Mouse (Mus musculus) embryonic facial prominence, embryonic 15.5 days (tissue): Measurements from ENCODE around the gene Nr2f2. TPM values are rescaled to one million over a fixed set of nuclear protein-coding genes. Genes with fewer than 3 reads are reported as not detected.

Experiments used
- ATAC-seq: fragments of 200-750 bp; cut with Nextera tagmentation; 2 replicates; pipeline ENCODE4 v1.8.0; 2017; ENCODE audit warnings: low read depth, moderate TSS enrichment; ENCODE audit not compliant: insufficient number of reproducible peaks, low FRiP score, low TSS enrichment
- H3K27ac ChIP-seq: fragments of 300-500 bp; sonication (generic); replicated peaks from 2 replicates; pipeline ENCODE4 v1.5.1; 2015; ENCODE audit warnings: mild to moderate bottlenecking, inconsistent platforms
- H3K27me3 ChIP-seq: fragments of 300-500 bp; sonication (generic); 2 replicates; pipeline ENCODE4 v1.6.1; 2015; ENCODE audit warnings: inconsistent platforms
- H3K36me3 ChIP-seq: fragments of 300-500 bp; sonication (generic); 2 replicates; pipeline ENCODE4 v1.6.1; 2015; ENCODE audit warnings: mild to moderate bottlenecking, inconsistent platforms
- H3K4me1 ChIP-seq: fragments of 300-500 bp; sonication (generic); 2 replicates; pipeline ENCODE4 v1.6.1; 2015; ENCODE audit warnings: inconsistent platforms
- H3K4me2 ChIP-seq: fragments of 300-500 bp; sonication (generic); replicated peaks from 2 replicates; pipeline ENCODE4 v1.6.1; 2015; ENCODE audit warnings: mild to moderate bottlenecking, inconsistent platforms
- H3K4me3 ChIP-seq: fragments of 300-500 bp; sonication (generic); replicated peaks from 2 replicates; pipeline ENCODE4 v1.5.1; 2015; ENCODE audit warnings: mild to moderate bottlenecking, inconsistent platforms
- H3K9ac ChIP-seq: fragments of 300-500 bp; sonication (generic); 2 replicates; pipeline ENCODE4 v1.6.1; 2015; ENCODE audit warnings: inconsistent platforms
- H3K9me3 ChIP-seq: fragments of 300-500 bp; sonication (generic); replicated peaks from 2 replicates; pipeline ENCODE4 v1.6.1; 2016; ENCODE audit warnings: inconsistent platforms
- WGBS: fragments of 180-500 bp; shearing (Covaris S2); methylation state at CpG from one replicate; pipeline ENCODE4 v1.1.7; 2015; 5-methylcytosine and 5-hydroxymethylcytosine counted together
- polyA plus RNA-seq: library from polyadenylated mRNA; unstranded; fragments of >200 nt; fragmentation: Nextera tagmentation; extraction: Ambion mirVana; gene quantifications from 2 replicates; pipeline ENCODE4 v1.2.1, GENCODE M21; 2015

Gene Nr2f2
- polyA plus RNA-seq, 1 experiment from 2014 or later = 35.6 TPM

DNA sequence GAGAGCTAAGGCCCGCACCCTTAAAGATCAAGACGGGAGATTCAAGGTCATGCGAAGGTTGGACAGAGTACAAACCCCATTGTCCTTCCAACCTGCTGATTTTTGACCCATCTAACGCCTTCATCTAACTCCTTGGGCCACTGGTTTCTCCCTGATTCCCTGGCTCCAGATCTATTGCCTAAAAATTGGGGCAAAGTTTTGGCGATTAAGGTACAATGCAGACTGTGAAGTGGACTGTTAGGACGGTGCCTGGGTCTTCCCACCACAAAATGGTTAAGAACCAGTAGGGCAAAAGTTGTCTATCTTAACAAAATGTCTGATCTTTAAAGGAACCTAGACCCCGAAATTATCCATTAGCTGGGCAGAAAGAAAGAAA lies 28.3 kb downstream of the Nr2f2 start:
- Histone ChIP-seq H3K27ac (no peak overlapping the region), H3K4me2 (peak overlapping the region; percentile 45; the same call in 1 of the 2 replicates), H3K4me3 (no peak overlapping the region), H3K36me3 (no peaks in the 10 kb centered on the region), H3K9me3 (no peaks in the 10 kb centered on the region), H3K4me1 (peaks cover 11% of the 10 kb centered on the region), H3K27me3 (peaks cover 88% of the 10 kb centered on the region), H3K9ac (no peak overlapping the region)
- WGBS = 21% methylated on average over 7 of the region's 7 CpGs
- ATAC-seq = no peak

DNA sequence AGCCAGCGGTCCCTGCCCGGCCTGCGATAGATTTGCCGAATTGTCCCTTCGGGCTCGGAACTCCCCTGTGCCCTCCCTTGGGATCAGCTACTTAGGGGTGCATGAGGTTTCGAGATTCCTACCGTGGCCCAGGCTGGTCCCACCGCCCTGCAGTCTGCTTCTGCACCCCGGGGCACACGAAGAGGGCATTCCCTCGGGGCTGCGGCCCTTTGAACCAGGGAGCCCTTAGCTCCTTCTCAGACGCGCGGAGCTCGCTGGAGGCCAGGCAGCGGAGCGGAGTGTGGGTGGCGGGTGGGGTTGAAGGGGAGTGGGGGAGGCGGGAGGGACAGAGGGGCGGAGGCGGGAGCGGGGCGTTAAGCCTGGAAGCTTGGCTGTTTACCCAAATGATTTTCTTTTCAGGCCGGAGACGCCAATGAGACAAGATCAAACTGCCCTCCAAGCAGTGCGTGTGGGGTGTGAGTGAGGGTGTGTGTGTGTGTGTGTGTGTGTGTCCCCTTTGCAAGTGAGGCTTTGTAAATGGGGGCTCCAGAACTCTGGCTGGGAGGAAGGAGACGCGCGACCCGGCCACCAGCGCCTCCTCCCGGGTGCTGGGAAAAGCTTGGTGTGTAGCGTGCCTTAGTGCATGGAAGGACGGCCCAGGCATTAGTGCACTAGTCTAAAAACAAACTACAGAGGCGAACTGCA lies 28.8 kb downstream of the Nr2f2 start:
- Histone ChIP-seq H3K4me3 (peak overlapping the region; percentile 18), H3K9ac (no peak overlapping the region), H3K27ac (no peak overlapping the region), H3K4me2 (peak overlapping the region; percentile 45), H3K27me3 (peaks cover 88% of the 10 kb centered on the region), H3K36me3 (no peaks in the 10 kb centered on the region), H3K4me1 (peaks cover 11% of the 10 kb centered on the region), H3K9me3 (no peaks in the 10 kb centered on the region)
- no peak for ATAC-seq
- WGBS = 7% methylated on average over 37 of the region's 37 CpGs

DNA sequence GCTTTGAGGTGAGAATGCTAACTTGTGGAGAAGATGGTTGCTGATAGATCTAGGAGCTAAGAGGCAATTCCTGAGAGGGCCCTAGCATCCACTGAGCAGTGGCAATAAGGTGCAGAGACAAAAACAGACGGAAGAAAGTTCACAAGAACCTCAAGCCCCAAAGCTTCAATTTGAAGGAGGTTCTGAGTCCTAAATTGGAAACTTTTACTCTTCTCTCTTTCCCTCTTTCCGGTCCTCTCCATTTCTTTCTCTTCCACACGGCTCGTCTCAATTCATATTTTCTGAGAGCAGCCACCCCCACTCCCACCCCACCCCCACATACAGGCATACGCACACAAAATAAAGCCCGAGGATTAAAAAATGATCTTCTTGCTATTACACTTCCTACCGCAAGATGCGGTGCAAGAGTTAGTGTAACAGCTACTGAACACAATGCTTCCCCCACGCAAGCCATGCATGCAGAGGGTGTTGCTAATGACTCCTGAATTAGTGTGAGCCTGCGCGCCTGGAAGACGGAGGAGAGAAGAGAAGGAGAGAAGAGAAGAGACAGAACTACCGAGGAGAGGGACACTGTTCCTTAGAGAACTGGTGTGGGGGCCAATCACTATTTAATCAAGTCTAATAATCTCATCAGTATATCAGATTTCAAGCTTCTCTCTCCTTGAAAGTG lies 29.8 kb downstream of the Nr2f2 start:
- ATAC-seq = no peak
- no peak overlapping the region for H3K9ac ChIP-seq
- no peaks in the 10 kb centered on the region for H3K9me3 ChIP-seq
- peaks cover 92% of the 10 kb centered on the region for H3K27me3 ChIP-seq
- no peak overlapping the region for H3K4me2 ChIP-seq
- H3K27ac ChIP-seq = no peak overlapping the region
- H3K36me3 ChIP-seq = no peaks in the 10 kb centered on the region
- peaks cover 19% of the 10 kb centered on the region for H3K4me1 ChIP-seq
- no peak overlapping the region for H3K4me3 ChIP-seq
- 21% methylated on average over 13 of the region's 13 CpGs for WGBS

DNA sequence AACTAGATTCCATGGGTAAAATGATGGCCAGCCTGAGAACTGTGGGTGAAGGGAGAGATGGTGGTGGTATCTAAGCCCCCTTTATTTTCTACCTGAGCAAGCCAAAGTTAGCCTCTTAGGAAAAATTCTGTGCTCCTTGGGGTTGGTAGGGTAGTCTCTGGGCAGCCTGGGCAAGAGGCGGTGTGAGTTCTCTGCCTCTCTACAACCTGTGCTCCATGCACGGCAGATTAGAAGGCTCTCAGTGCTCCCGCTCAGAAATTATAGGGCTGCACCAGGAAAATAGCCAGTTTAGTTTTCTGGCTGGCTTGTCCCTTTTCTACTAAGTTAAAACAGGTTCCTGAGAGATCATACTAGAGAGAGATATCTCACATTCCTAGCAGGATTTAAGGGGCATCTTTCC lies 30.4 kb downstream of the Nr2f2 start:
- no peaks in the 10 kb centered on the region for H3K36me3 ChIP-seq
- peaks cover 25% of the 10 kb centered on the region for H3K4me1 ChIP-seq
- H3K4me3 ChIP-seq = no peak overlapping the region
- H3K27me3 ChIP-seq = peaks cover 94% of the 10 kb centered on the region
- WGBS = 39% methylated on average over 3 of the region's 3 CpGs
- H3K9me3 ChIP-seq = no peaks in the 10 kb centered on the region
- no peak overlapping the region for H3K4me2 ChIP-seq
- no peak for ATAC-seq
- no peak overlapping the region for H3K9ac ChIP-seq
- H3K27ac ChIP-seq = no peak overlapping the region

DNA sequence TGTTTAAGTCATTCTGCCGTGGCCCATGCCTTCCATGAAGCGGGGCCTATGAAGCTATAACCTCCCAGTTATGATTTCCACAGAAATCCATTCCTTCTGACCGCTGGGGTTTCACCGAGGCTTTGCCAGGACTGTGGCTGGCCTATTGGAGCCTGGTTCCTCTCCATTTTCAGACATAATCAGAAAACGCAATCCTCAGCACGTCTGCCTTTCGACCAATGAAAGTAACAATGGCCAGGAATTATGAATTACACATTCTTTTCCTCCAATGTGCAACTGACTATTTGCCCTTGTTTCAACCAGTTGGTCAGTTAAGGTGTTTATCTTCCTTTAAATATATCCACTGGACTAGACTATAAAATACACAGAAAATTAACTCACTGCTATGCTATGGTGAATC lies 31.1 kb downstream of the Nr2f2 start:
- no peak overlapping the region for H3K27ac ChIP-seq
- no peak overlapping the region for H3K4me2 ChIP-seq
- no peak overlapping the region for H3K9ac ChIP-seq
- no peak overlapping the region for H3K4me3 ChIP-seq
- H3K4me1 ChIP-seq = peaks cover 31% of the 10 kb centered on the region
- no peaks in the 10 kb centered on the region for H3K36me3 ChIP-seq
- ATAC-seq = no peak
- 18% methylated on average over 7 of the region's 7 CpGs for WGBS
- peaks cover 93% of the 10 kb centered on the region for H3K27me3 ChIP-seq
- H3K9me3 ChIP-seq = no peaks in the 10 kb centered on the region

DNA sequence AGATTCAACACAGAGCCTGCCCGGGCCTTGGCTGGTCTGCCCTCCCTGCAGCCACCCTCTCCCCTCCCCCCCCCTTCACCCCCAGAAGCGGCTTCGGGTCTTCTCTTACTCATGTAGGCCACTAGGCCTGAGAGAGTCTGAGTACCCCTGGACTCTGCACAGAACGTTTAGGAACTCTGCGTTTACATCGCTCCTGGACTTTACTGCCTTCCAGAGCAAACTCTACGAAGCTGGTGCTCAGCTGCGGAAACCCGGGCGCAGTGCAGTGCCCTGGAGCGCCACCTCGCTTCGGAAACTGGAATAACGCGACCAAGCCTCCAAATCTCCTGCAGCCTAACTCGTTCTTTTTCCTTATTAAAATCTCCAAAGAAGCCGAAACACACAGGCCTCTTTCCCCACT lies 31.7 kb downstream of the Nr2f2 start:
- H3K27me3 ChIP-seq = peaks cover 92% of the 10 kb centered on the region
- ATAC-seq = peak; percentile 66; the same call in 1 of the 2 replicates

DNA sequence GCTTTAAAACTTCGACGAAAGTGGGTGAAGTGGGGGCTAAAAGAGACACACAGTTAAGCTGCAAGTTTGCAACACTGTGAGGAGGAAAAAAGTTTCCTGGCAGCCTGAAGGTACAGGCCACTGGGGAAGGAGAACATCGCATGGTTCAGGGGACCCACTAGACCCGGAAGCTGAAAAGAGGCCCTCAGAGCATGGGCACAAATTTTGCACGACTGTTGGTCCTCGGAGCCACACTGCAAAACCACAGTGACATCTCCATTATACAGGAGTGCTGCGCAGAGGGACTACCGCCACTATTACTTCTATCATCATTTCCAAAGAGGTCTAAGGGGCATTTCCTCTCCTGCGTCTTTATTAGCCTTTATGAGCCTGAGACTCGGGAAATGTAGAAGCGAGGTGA lies 32.7 kb downstream of the Nr2f2 start:
- Histone ChIP-seq H3K4me3 (no peak overlapping the region), H3K4me2 (no peak overlapping the region), H3K4me1 (peaks cover 31% of the 10 kb centered on the region), H3K27ac (no peak overlapping the region), H3K27me3 (peaks cover 95% of the 10 kb centered on the region), H3K9ac (no peak overlapping the region), H3K36me3 (no peaks in the 10 kb centered on the region), H3K9me3 (no peaks in the 10 kb centered on the region)
- 24% methylated on average over 11 of the region's 11 CpGs for WGBS
- no peak for ATAC-seq

More for the DNA sequence above, 31.7 kb downstream of the Nr2f2 start:
- no peak overlapping the region for H3K27ac ChIP-seq
- peak overlapping the region; percentile 45 for H3K4me2 ChIP-seq
- H3K4me1 ChIP-seq = peaks cover 31% of the 10 kb centered on the region
- no peaks in the 10 kb centered on the region for H3K36me3 ChIP-seq
- peak overlapping the region; percentile 26 for H3K4me3 ChIP-seq
- no peak overlapping the region for H3K9ac ChIP-seq
- under 1% methylated on average over 17 of the region's 17 CpGs for WGBS
- H3K9me3 ChIP-seq = no peaks in the 10 kb centered on the region

DNA sequence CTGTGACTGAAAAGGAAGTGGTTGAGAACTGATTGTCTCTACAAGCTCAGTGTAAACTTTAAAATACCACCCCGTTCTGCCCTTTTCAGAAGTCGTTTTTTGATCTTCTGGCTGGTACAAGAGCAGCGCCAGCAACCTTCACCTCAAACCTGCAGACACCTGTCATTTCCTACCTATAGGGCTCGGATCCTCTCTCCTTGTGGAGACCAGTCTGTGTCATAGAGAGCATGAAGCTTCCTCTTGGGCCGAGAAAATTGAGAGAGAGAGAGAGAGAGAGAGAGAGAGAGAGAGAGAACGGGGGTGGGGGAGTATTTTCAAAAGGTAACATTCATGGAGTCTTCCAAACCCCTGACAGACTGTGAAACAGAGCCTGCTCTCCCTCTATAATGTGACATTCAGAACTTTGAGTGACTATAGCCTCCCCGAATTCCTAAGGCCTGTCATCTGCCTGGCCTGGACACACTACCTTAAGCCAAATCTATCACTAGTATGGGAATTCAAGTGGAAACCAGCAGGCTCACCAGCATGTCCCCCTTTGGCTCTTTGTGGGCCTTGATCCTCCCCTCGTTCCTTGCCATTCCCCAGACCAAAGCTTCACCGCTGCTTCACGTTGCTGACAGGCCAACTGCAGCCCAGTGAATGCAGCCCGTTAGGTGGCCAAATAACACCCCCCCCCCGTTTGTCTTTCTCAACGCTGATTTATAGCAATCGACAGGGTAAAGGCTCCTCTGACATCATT lies 33.4 kb downstream of the Nr2f2 start:
- H3K27ac ChIP-seq = no peak overlapping the region
- no peak for ATAC-seq
- no peak overlapping the region for H3K4me2 ChIP-seq
- H3K9me3 ChIP-seq = no peaks in the 10 kb centered on the region
- H3K4me3 ChIP-seq = no peak overlapping the region
- no peaks in the 10 kb centered on the region for H3K36me3 ChIP-seq
- 27% methylated on average over 14 of the region's 14 CpGs for WGBS
- no peak overlapping the region for H3K9ac ChIP-seq
- peaks cover 31% of the 10 kb centered on the region for H3K4me1 ChIP-seq
- H3K27me3 ChIP-seq = peaks cover 95% of the 10 kb centered on the region

DNA sequence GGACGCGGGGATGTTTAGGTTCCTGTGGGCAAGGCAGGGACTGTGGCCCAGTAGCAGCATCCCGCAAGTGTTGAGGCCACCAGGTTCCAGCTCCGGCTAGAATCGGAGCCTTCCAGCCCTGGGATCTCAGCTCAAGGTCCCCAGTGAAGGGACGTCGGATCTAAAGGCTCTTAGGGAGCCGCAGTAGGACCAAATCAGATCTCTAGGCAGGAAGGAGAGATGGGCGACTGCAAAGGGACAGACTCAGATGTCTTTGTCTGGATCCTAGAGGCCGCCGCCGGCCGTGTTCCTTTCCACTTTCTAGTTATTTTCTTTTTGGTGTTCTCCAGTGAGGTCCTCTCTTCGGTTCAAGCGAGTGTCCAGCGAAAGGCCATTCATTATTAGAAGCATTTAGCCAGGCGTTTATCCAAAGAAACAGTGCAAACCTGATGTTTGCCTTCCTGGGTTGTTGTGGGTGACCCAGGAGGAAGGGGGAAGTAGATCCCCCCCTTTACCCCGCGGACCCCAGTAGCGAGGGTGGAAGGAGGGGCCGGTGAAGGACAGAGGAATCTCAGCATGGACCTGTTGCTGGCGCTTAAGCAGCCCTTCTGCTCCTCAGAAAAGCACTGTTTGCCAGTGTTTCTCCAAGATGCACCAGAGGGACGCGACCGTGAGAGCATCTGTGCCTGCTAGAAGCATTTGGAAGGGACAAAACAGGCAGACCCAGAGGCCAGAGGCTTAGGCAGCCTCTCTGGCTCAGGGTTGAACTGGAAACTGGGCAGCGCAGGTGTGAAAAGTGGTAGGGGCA lies 34.3 kb downstream of the Nr2f2 start:
- 8% methylated on average over 26 of the region's 26 CpGs for WGBS
- peaks cover 94% of the 10 kb centered on the region for H3K27me3 ChIP-seq
- no peak overlapping the region for H3K9ac ChIP-seq

DNA sequence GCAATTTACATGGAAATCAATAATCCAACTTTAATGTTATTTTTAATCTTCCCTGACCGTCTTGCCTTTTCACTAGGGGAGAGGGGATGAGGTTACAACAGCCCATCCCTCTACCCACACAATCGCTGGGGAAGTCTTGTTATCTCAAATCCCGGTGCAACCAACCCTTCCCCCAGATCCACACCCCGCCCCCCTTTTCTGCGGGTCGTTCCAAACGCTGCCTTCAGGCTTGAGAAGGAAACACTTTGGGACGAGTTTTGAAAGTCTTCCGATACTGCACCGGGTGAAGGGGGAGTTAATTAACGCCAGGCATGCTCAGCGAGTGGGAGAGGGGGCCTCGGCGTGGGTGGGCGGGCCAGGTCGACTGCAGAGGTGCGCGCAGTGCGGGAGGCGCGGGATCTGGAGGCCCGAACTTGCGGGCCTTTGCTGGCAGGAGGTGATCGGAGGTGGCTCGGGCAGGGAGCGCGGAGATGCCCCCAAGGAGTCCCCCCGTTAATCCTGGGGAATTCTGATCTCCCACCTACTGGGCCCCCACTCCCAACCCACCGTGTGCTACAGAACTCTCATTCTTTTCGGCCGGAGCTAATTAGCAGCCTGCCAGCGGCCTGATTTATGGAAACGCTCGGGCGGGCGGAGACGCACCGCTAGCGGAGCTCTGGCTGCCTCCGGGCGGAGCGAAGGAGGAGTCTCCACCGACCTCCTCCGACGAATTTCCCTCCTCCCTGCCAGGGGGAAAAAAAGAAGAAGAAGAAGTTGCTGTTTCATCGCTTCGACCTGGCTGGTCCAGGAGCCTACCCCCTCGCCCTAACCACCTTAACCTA lies 35.1 kb downstream of the Nr2f2 start:
- peaks cover 94% of the 10 kb centered on the region for H3K27me3 ChIP-seq
- 0 out of 2 replicates have a peak, but pooled peaks have one; percentile 53 for ATAC-seq
- H3K4me3 ChIP-seq = peak overlapping the region; percentile 41
- H3K9me3 ChIP-seq = no peaks in the 10 kb centered on the region
- H3K4me2 ChIP-seq = peak overlapping the region; percentile 75
- no peak overlapping the region for H3K27ac ChIP-seq
- peaks cover 25% of the 10 kb centered on the region for H3K4me1 ChIP-seq
- H3K36me3 ChIP-seq = no peaks in the 10 kb centered on the region
- no peak overlapping the region for H3K9ac ChIP-seq
- under 1% methylated on average over 48 of the region's 48 CpGs for WGBS

More for the DNA sequence above, 34.3 kb downstream of the Nr2f2 start:
- Histone ChIP-seq H3K4me1 (peaks cover 25% of the 10 kb centered on the region), H3K9me3 (no peaks in the 10 kb centered on the region), H3K27ac (no peak overlapping the region), H3K36me3 (no peaks in the 10 kb centered on the region), H3K4me2 (peak overlapping the region; percentile 75), H3K4me3 (peak overlapping the region; percentile 41)
- ATAC-seq = no peak
